Mouse (Mus musculus) liver, adult 2 months (tissue): ENCODE data around the gene Nfia. TPM values are rescaled to one million over a fixed set of nuclear protein-coding genes. Genes with fewer than 3 reads are reported as not detected.

ENCODE experiments used
- DNase-seq: peaks from one replicate; pipeline ENCODE4 v3.0.0-alpha.2; 2011; ENCODE audit warnings: low read depth, low spot score; ENCODE audit errors: extremely low read depth
- H3K27ac ChIP-seq: fragments of 200-500 bp; replicated peaks from 2 replicates; pipeline ENCODE4 v1.5.1; 2012; ENCODE audit warnings: low read depth, mild to moderate bottlenecking, control low read depth, inconsistent platforms, low read length; ENCODE audit not compliant: insufficient read depth
- H3K27me3 ChIP-seq: fragments of 200-500 bp; 2 replicates; pipeline ENCODE4 v1.6.1; 2012; ENCODE audit warnings: mild to moderate bottlenecking, moderate library complexity, low read length, inconsistent platforms; ENCODE audit not compliant: control insufficient read depth, insufficient read depth
- H3K36me3 ChIP-seq: fragments of 200-500 bp; 2 replicates; pipeline ENCODE4 v1.6.1; 2012; ENCODE audit warnings: low read length, inconsistent platforms; ENCODE audit not compliant: control insufficient read depth, insufficient read depth
- H3K4me1 ChIP-seq: fragments of 200-500 bp; 2 replicates; pipeline ENCODE4 v1.6.1; 2011; ENCODE audit warnings: low read length; ENCODE audit not compliant: control insufficient read depth, insufficient read depth
- H3K4me3 ChIP-seq: fragments of 200-500 bp; 2 replicates; pipeline ENCODE4 v1.5.1; 2011; ENCODE audit warnings: low read depth, mild to moderate bottlenecking, control low read depth, low read length, moderate library complexity; ENCODE audit not compliant: insufficient read depth
- H3K79me2 ChIP-seq: fragments of 200-500 bp; 2 replicates; pipeline ENCODE4 v1.6.1; 2012; ENCODE audit warnings: inconsistent platforms, mild to moderate bottlenecking, low read length, moderate library complexity; ENCODE audit not compliant: control insufficient read depth, insufficient read depth
- H3K9ac ChIP-seq: fragments of 200-500 bp; 2 replicates; pipeline ENCODE4 v1.6.1; 2012; ENCODE audit warnings: low read depth, mild to moderate bottlenecking, control low read depth, inconsistent platforms, low read length
- CTCF ChIP-seq: fragments of 200-500 bp; IDR thresholded peaks from 2 replicates; pipeline ENCODE4 v1.5.1; 2011; ENCODE audit warnings: low read depth, low read length, control low read depth
- POLR2A ChIP-seq: fragments of 200-500 bp; IDR thresholded peaks from 2 replicates; pipeline ENCODE4 v1.6.1; 2011; ENCODE audit warnings: low read length, control low read depth; ENCODE audit not compliant: insufficient read depth; ENCODE audit errors: extremely low read depth
- WGBS: fragments of 180-500 bp; shearing (Covaris S2); methylation state at CpG from one replicate; pipeline ENCODE4 v1.1.7; 2018; 5-methylcytosine and 5-hydroxymethylcytosine counted together
- polyA plus RNA-seq: library from polyadenylated mRNA; depleted of rRNA; stranded (reverse); fragments of >200 nt; gene quantifications from 2 replicates; pipeline ENCODE4 v1.2.3, GENCODE M21; 2012
- total RNA-seq: library from RNA; depleted of rRNA; stranded (reverse); fragments of >200 nt; gene quantifications from 2 replicates; pipeline ENCODE4 v1.2.3, GENCODE M21; 2014

Gene Nfia
- total and polyA plus RNA-seq, 2 experiments: 12.5 to 32.2 TPM

GRCm38 (mm10) chr4:97857549-97857948 lies 85.0 kb downstream of the Nfia start:
- peaks cover 28% of the 10 kb centered on the region; the same call in 1 of the 2 replicates for H3K79me2 ChIP-seq
- 87% methylated on average over 2 of the region's 2 CpGs for WGBS
- no peak for DNase-seq

GRCm38 (mm10) chr4:97859431-97859830 lies 86.9 kb downstream of the Nfia start:
- no peaks in the 10 kb centered on the region for H3K36me3 ChIP-seq
- H3K4me1 ChIP-seq: peaks cover 20% of the 10 kb centered on the region
- no peak overlapping the region for H3K4me3 ChIP-seq
- no peaks in the 10 kb centered on the region for H3K27me3 ChIP-seq
- peak; percentile 76 for DNase-seq
- H3K79me2 ChIP-seq: peaks cover 40% of the 10 kb centered on the region
- WGBS: 17% methylated on average over 4 of the region's 4 CpGs
- H3K9ac ChIP-seq: no peak overlapping the region
- TF ChIP-seq POLR2A: no peak
- no peak for TF ChIP-seq CTCF
- H3K27ac ChIP-seq: peak overlapping the region; percentile 24

More at GRCm38 (mm10) chr4:97857549-97857948, 85.0 kb downstream of the Nfia start:
- Histone ChIP-seq H3K4me3 (no peak overlapping the region), H3K27me3 (no peaks in the 10 kb centered on the region), H3K9ac (no peak overlapping the region), H3K36me3 (no peaks in the 10 kb centered on the region), H3K27ac (no peak overlapping the region), H3K4me1 (peaks cover 21% of the 10 kb centered on the region)
- TF ChIP-seq POLR2A: no peak
- TF ChIP-seq CTCF: no peak

- WGBS: 78% methylated on average over 3 of the region's 3 CpGs
- Histone ChIP-seq H3K79me2 (peaks cover 42% of the 10 kb centered on the region), H3K27me3 (no peaks in the 10 kb centered on the region), H3K4me3 (no peak overlapping the region), H3K27ac (no peak overlapping the region), H3K4me1 (peaks cover 15% of the 10 kb centered on the region), H3K9ac (no peak overlapping the region), H3K36me3 (no peaks in the 10 kb centered on the region)
- no peak for DNase-seq
- TF ChIP-seq POLR2A (no peak), CTCF (no peak)
These were observed 87.8 kb downstream of the Nfia start for GRCm38 (mm10) chr4:97860376-97860775.

- no peak overlapping the region for H3K4me3 ChIP-seq
- no peak overlapping the region for H3K27ac ChIP-seq
- WGBS: 95% methylated on average over 8 of the region's 8 CpGs
- H3K9ac ChIP-seq: no peak overlapping the region
- H3K4me1 ChIP-seq: peaks cover 10% of the 10 kb centered on the region
- no peaks in the 10 kb centered on the region for H3K27me3 ChIP-seq
- DNase-seq: no peak
- TF ChIP-seq POLR2A: no peak
- TF ChIP-seq CTCF: no peak
- H3K36me3 ChIP-seq: no peaks in the 10 kb centered on the region
- peaks cover 42% of the 10 kb centered on the region for H3K79me2 ChIP-seq
These were observed 88.3 kb downstream of the Nfia start for GRCm38 (mm10) chr4:97860791-97861344.

GRCm38 (mm10) chr4:97862379-97862778 lies 89.8 kb downstream of the Nfia start:
- no peak overlapping the region for H3K9ac ChIP-seq
- H3K4me1 ChIP-seq: peaks cover 15% of the 10 kb centered on the region
- no peak overlapping the region for H3K27ac ChIP-seq
- 94% methylated on average over 6 of the region's 6 CpGs for whole genome bisulfite sequencing
- TF ChIP-seq POLR2A: no peak
- TF ChIP-seq CTCF: no peak
- DNase-seq: no peak
- peaks cover 31% of the 10 kb centered on the region for H3K79me2 ChIP-seq
- no peaks in the 10 kb centered on the region for H3K36me3 ChIP-seq
- H3K4me3 ChIP-seq: no peak overlapping the region
- H3K27me3 ChIP-seq: no peaks in the 10 kb centered on the region

GRCm38 (mm10) chr4:97864276-97864675 lies 91.7 kb downstream of the Nfia start:
- no peak overlapping the region; the same call in 1 of the 2 replicates for H3K27ac ChIP-seq
- H3K79me2 ChIP-seq: peaks cover 28% of the 10 kb centered on the region
- DNase-seq: peak; percentile 58
- WGBS: 97% methylated on average over 2 of the region's 2 CpGs
- TF ChIP-seq CTCF (no peak), POLR2A (no peak)
- H3K9ac ChIP-seq: no peak overlapping the region
- no peak overlapping the region for H3K4me3 ChIP-seq
- H3K4me1 ChIP-seq: peaks cover 13% of the 10 kb centered on the region
- H3K36me3 ChIP-seq: no peaks in the 10 kb centered on the region
- H3K27me3 ChIP-seq: no peaks in the 10 kb centered on the region
